Mouse (Mus musculus) forebrain, postnatal 0 days (tissue): ENCODE measurements at regions not wholly inside any gene's neighbourhood (a gene's known extent, or its start where the extent isn't known, plus 50 kb on each side); places are given as distances from the start of the nearest gene placed in this dataset.

ENCODE experiments used
- ATAC-seq: fragments of 200-750 bp; cut with Nextera tagmentation; 2 replicates; pipeline ENCODE4 v1.8.0; 2017; ENCODE audit warnings: mild to moderate bottlenecking, moderate library complexity
- DNase-seq: peaks from one replicate; pipeline ENCODE4 v3.0.0-alpha.2; 2015
- H3K27ac ChIP-seq: fragments of 300-500 bp; sonication (generic); 2 replicates; pipeline ENCODE4 v1.5.1; 2014; ENCODE audit warnings: low read depth, mild to moderate bottlenecking, antibody characterized with exemption, low read length, moderate library complexity, mixed read lengths
- H3K27me3 ChIP-seq: fragments of 300-500 bp; sonication (generic); 2 replicates; pipeline ENCODE4 v1.6.1; 2014; ENCODE audit warnings: mild to moderate bottlenecking, low read length, mixed read lengths; ENCODE audit not compliant: insufficient read depth
- H3K36me3 ChIP-seq: fragments of 300-500 bp; sonication (generic); 2 replicates; pipeline ENCODE4 v1.6.1; 2014; ENCODE audit warnings: mild to moderate bottlenecking, moderate library complexity; ENCODE audit not compliant: insufficient read depth
- H3K4me1 ChIP-seq: fragments of 300-500 bp; sonication (generic); 2 replicates; pipeline ENCODE4 v1.6.1; 2014; ENCODE audit warnings: antibody characterized with exemption; ENCODE audit not compliant: insufficient read depth
- H3K4me2 ChIP-seq: fragments of 300-500 bp; sonication (generic); 2 replicates; pipeline ENCODE4 v1.6.1; 2014; ENCODE audit warnings: low read depth, mild to moderate bottlenecking, moderate library complexity
- H3K4me3 ChIP-seq: fragments of 300-500 bp; sonication (generic); 2 replicates; pipeline ENCODE4 v1.5.1; 2014; ENCODE audit warnings: low read depth, low read length, mixed read lengths
- H3K9ac ChIP-seq: fragments of 300-500 bp; sonication (generic); 2 replicates; pipeline ENCODE4 v1.6.1; 2014; ENCODE audit warnings: mild to moderate bottlenecking
- H3K9me3 ChIP-seq: fragments of 300-500 bp; sonication (generic); 2 replicates; pipeline ENCODE4 v1.6.1; 2016; ENCODE audit warnings: low read length
- CTCF ChIP-seq: sonication (generic); IDR thresholded peaks from 2 replicates; pipeline ENCODE4 v1.5.1; 2016; ENCODE audit warnings: antibody characterized with exemption, control low read depth, low read depth
- WGBS: fragments of 180-500 bp; shearing (Covaris S2); extraction: QIAGEN DNeasy Blood & Tissue Kit; methylation state at CpG from one replicate; pipeline ENCODE4 v1.1.7; 2014; 5-methylcytosine and 5-hydroxymethylcytosine counted together

GRCm38 (mm10) chr5:148706323-148707120 is 153.9 kb upstream of the Ubl3 start:
- Histone ChIP-seq H3K27ac (no peak overlapping the region), H3K36me3 (no peaks in the 10 kb centered on the region), H3K4me2 (no peak overlapping the region), H3K4me3 (no peak overlapping the region), H3K4me1 (peaks cover 11% of the 10 kb centered on the region), H3K27me3 (no peaks in the 10 kb centered on the region), H3K9ac (no peak overlapping the region), H3K9me3 (no peaks in the 10 kb centered on the region)
- no peak for TF ChIP-seq CTCF
- DNase-seq (no peak), ATAC-seq (no peak)
- WGBS = 88% methylated on average over 16 of the region's 16 CpGs

GRCm38 (mm10) chr5:148704769-148705168 is 152.2 kb upstream of the Ubl3 start:
- H3K4me3 ChIP-seq = no peak overlapping the region
- no peaks in the 10 kb centered on the region for H3K36me3 ChIP-seq
- H3K27ac ChIP-seq = no peak overlapping the region
- ATAC-seq (no peak), DNase-seq (no peak)
- H3K9ac ChIP-seq = no peak overlapping the region
- no peaks in the 10 kb centered on the region for H3K9me3 ChIP-seq
- no peak for TF ChIP-seq CTCF
- no peak overlapping the region for H3K4me2 ChIP-seq
- no peaks in the 10 kb centered on the region for H3K27me3 ChIP-seq
- WGBS = 64% methylated on average over 5 of the region's 5 CpGs
- H3K4me1 ChIP-seq = peaks cover 11% of the 10 kb centered on the region

- DNase-seq (no peak), ATAC-seq (no peak)
- no peaks in the 10 kb centered on the region for H3K9me3 ChIP-seq
- WGBS = 49% methylated on average over 8 of the region's 8 CpGs
- no peak overlapping the region for H3K27ac ChIP-seq
- H3K4me1 ChIP-seq = no peaks in the 10 kb centered on the region
- H3K9ac ChIP-seq = no peak overlapping the region
- TF ChIP-seq CTCF = no peak
- no peak overlapping the region for H3K4me3 ChIP-seq
- no peaks in the 10 kb centered on the region for H3K36me3 ChIP-seq
- H3K4me2 ChIP-seq = no peak overlapping the region
- no peaks in the 10 kb centered on the region for H3K27me3 ChIP-seq
Measured at GRCm38 (mm10) chr5:148701859-148702258, 149.3 kb upstream of the Ubl3 start.

GRCm38 (mm10) chr5:148701001-148701400 is 148.4 kb upstream of the Ubl3 start:
- Histone ChIP-seq H3K36me3 (no peaks in the 10 kb centered on the region), H3K27me3 (no peaks in the 10 kb centered on the region), H3K9me3 (no peaks in the 10 kb centered on the region), H3K9ac (no peak overlapping the region), H3K4me1 (no peaks in the 10 kb centered on the region), H3K27ac (no peak overlapping the region), H3K4me3 (no peak overlapping the region), H3K4me2 (no peak overlapping the region)
- ATAC-seq (peak; percentile 21; the same call in 1 of the 2 replicates), DNase-seq (no peak)
- peak; percentile 44 for TF ChIP-seq CTCF
- WGBS = 87% methylated on average over 7 of the region's 7 CpGs

GRCm38 (mm10) chr5:148700240-148700639 is 147.7 kb upstream of the Ubl3 start:
- H3K4me2 ChIP-seq = no peak overlapping the region
- H3K9ac ChIP-seq = no peak overlapping the region
- H3K27ac ChIP-seq = no peak overlapping the region
- no peaks in the 10 kb centered on the region for H3K27me3 ChIP-seq
- DNase-seq (no peak), ATAC-seq (no peak)
- no peak for TF ChIP-seq CTCF
- 90% methylated on average over 5 of the region's 5 CpGs for WGBS
- no peaks in the 10 kb centered on the region for H3K36me3 ChIP-seq
- H3K4me3 ChIP-seq = no peak overlapping the region
- peaks cover under 1% of the 10 kb centered on the region; the same call in 1 of the 2 replicates for H3K9me3 ChIP-seq
- H3K4me1 ChIP-seq = no peaks in the 10 kb centered on the region

GRCm38 (mm10) chr5:148697631-148698368 is 145.2 kb upstream of the Ubl3 start:
- no peak overlapping the region for H3K4me3 ChIP-seq
- 50% methylated on average over 22 of the region's 22 CpGs for WGBS
- H3K27ac ChIP-seq = no peak overlapping the region
- DNase-seq (peak; percentile 63), ATAC-seq (peak; percentile 86)
- peaks cover 6% of the 10 kb centered on the region; the same call in 1 of the 2 replicates for H3K9me3 ChIP-seq
- no peak overlapping the region for H3K9ac ChIP-seq
- TF ChIP-seq CTCF = no peak
- H3K4me1 ChIP-seq = no peaks in the 10 kb centered on the region
- H3K4me2 ChIP-seq = no peak overlapping the region
- no peaks in the 10 kb centered on the region for H3K27me3 ChIP-seq
- H3K36me3 ChIP-seq = no peaks in the 10 kb centered on the region

- H3K4me3 ChIP-seq = no peak overlapping the region
- WGBS = 66% methylated on average over 7 of the region's 7 CpGs
- no peaks in the 10 kb centered on the region for H3K36me3 ChIP-seq
- TF ChIP-seq CTCF = no peak
- no peaks in the 10 kb centered on the region for H3K4me1 ChIP-seq
- H3K4me2 ChIP-seq = no peak overlapping the region
- H3K27ac ChIP-seq = no peak overlapping the region
- peaks cover 6% of the 10 kb centered on the region; the same call in 1 of the 2 replicates for H3K9me3 ChIP-seq
- no peaks in the 10 kb centered on the region for H3K27me3 ChIP-seq
- no peak for DNase-seq
- H3K9ac ChIP-seq = no peak overlapping the region
- no peak for ATAC-seq
Measured at GRCm38 (mm10) chr5:148694352-148694751, 141.8 kb upstream of the Ubl3 start.
